Mouse (Mus musculus): Measurements from ENCODE around the gene Olfm2.
"Not testable (repeated sequence)": the region's sequence is repeated elsewhere in the genome, so short reads cannot be mapped to it uniquely, and the experiment has no call there.

Olfm2 gene

GRCm38 (mm10) chr9:20696107-20696712, 49.9 kb downstream of the Olfm2 start:
- DNase-seq (ENCODE audit: low read depth, low spot score) = no peak

- DNase-seq (ENCODE audit: low read depth, low spot score) = peak; percentile 22
Measured at GRCm38 (mm10) chr9:20694721-20695235, 51.4 kb downstream of the Olfm2 start.

- no peak for DNase-seq (ENCODE audit: low read depth, low spot score)
Measured at GRCm38 (mm10) chr9:20692863-20693262, 53.3 kb downstream of the Olfm2 start.

- not testable (repeated sequence) for DNase-seq (ENCODE audit: low read depth, low spot score)
Measured at GRCm38 (mm10) chr9:20690449-20690848, 55.7 kb downstream of the Olfm2 start.

- DNase-seq (ENCODE audit: low read depth, low spot score) = no peak
Measured at GRCm38 (mm10) chr9:20689913-20690312, 56.2 kb downstream of the Olfm2 start.

GRCm38 (mm10) chr9:20689403-20689802, 56.7 kb downstream of the Olfm2 start:
- no peak for DNase-seq (ENCODE audit: low read depth, low spot score)

GRCm38 (mm10) chr9:20685081-20685861, 60.9 kb downstream of the Olfm2 start:
- DNase-seq (ENCODE audit: low read depth, low spot score) = no peak

- DNase-seq (ENCODE audit: low read depth, low spot score) = no peak
Measured at GRCm38 (mm10) chr9:20682389-20682722, 63.8 kb downstream of the Olfm2 start.

- DNase-seq (ENCODE audit: low read depth, low spot score) = peak; percentile 51
Measured at GRCm38 (mm10) chr9:20681546-20682388, 64.4 kb downstream of the Olfm2 start.

GRCm38 (mm10) chr9:20680378-20680958, 65.7 kb downstream of the Olfm2 start:
- no peak for DNase-seq (ENCODE audit: low read depth, low spot score)

GRCm38 (mm10) chr9:20677892-20678291, 68.3 kb downstream of the Olfm2 start:
- DNase-seq (ENCODE audit: low read depth, low spot score) = no peak

- no peak for DNase-seq (ENCODE audit: low read depth, low spot score)
Measured at GRCm38 (mm10) chr9:20672047-20672446, 74.1 kb downstream of the Olfm2 start.

- no peak for DNase-seq (ENCODE audit: low read depth, low spot score)
Measured at GRCm38 (mm10) chr9:20668065-20668464, 78.1 kb downstream of the Olfm2 start.

- peak; percentile 68 for DNase-seq (ENCODE audit: low read depth, low spot score)
Measured at GRCm38 (mm10) chr9:20666510-20667034, 79.6 kb downstream of the Olfm2 start.

GRCm38 (mm10) chr9:20665925-20666324, 80.2 kb downstream of the Olfm2 start:
- DNase-seq (ENCODE audit: low read depth, low spot score) = no peak

- DNase-seq (ENCODE audit: low read depth, low spot score) = no peak
Measured at GRCm38 (mm10) chr9:20664982-20665637, 81.0 kb downstream of the Olfm2 start.

GRCm38 (mm10) chr9:20664366-20664765, 81.8 kb downstream of the Olfm2 start:
- DNase-seq (ENCODE audit: low read depth, low spot score) = no peak

GRCm38 (mm10) chr9:20663956-20664355, 82.2 kb downstream of the Olfm2 start:
- DNase-seq (ENCODE audit: low read depth, low spot score) = no peak

- DNase-seq (ENCODE audit: low read depth, low spot score) = no peak
Measured at GRCm38 (mm10) chr9:20662874-20663273, 83.3 kb downstream of the Olfm2 start.

GRCm38 (mm10) chr9:20662325-20662724, 83.8 kb downstream of the Olfm2 start:
- DNase-seq (ENCODE audit: low read depth, low spot score) = peak; percentile 66

- no peak for DNase-seq (ENCODE audit: low read depth, low spot score)
Measured at GRCm38 (mm10) chr9:20657546-20657945, 88.6 kb downstream of the Olfm2 start.
